Mouse (Mus musculus): ENCODE results near the gene Llgl2. TPM values are rescaled to one million over a fixed set of nuclear protein-coding genes. Genes with fewer than 3 reads are reported as not detected.

Llgl2 gene
- polyA plus RNA-seq, 1 experiment from 2014 or later: 41.1 TPM

- Histone ChIP-seq H3K9me3 (ENCODE audit: control insufficient read depth, low read depth, low read length) (no peaks in the 10 kb centered on the region), H3K4me3 (ENCODE audit: low read depth, low read length) (no peak overlapping the region), H3K4me2 (replicated peaks; ENCODE audit: low read depth, low read length) (no peak overlapping the region), H3K27ac (ENCODE audit: low read length) (no peak overlapping the region), H3K9ac (replicated peaks; ENCODE audit: low read depth, low read length) (no peak overlapping the region), H3K4me1 (ENCODE audit: control insufficient read depth, insufficient read depth, low read length) (no peaks in the 10 kb centered on the region), H3K27me3 (ENCODE audit: control insufficient read depth, insufficient read depth, low read length) (no peaks in the 10 kb centered on the region), H3K36me3 (ENCODE audit: control insufficient read depth, insufficient read depth, low read length) (peaks cover 29% of the 10 kb centered on the region)
- ATAC-seq (ENCODE audit: insufficient number of reproducible peaks, insufficient read depth, low FRiP score, low read depth): no peak
- 68% methylated on average over 6 of the region's 6 CpGs for WGBS
Measured at GRCm38 (mm10) chr11:115786473-115786872, 37.4 kb upstream of the Llgl2 start.

- WGBS: 95% methylated on average over 7 of the region's 7 CpGs
- Histone ChIP-seq H3K4me1 (ENCODE audit: control insufficient read depth, insufficient read depth, low read length) (no peaks in the 10 kb centered on the region), H3K36me3 (ENCODE audit: control insufficient read depth, insufficient read depth, low read length) (peaks cover 48% of the 10 kb centered on the region), H3K9me3 (ENCODE audit: control insufficient read depth, low read depth, low read length) (no peaks in the 10 kb centered on the region), H3K27ac (ENCODE audit: low read length) (no peak overlapping the region), H3K27me3 (ENCODE audit: control insufficient read depth, insufficient read depth, low read length) (no peaks in the 10 kb centered on the region), H3K9ac (replicated peaks; ENCODE audit: low read depth, low read length) (no peak overlapping the region), H3K4me2 (replicated peaks; ENCODE audit: low read depth, low read length) (no peak overlapping the region), H3K4me3 (ENCODE audit: low read depth, low read length) (no peak overlapping the region)
- ATAC-seq (ENCODE audit: insufficient number of reproducible peaks, insufficient read depth, low FRiP score, low read depth): no peak
Measured at GRCm38 (mm10) chr11:115789787-115790186, 34.1 kb upstream of the Llgl2 start.

- no peak overlapping the region for H3K4me2 ChIP-seq (replicated peaks; ENCODE audit: low read depth, low read length)
- no peak overlapping the region for H3K9ac ChIP-seq (replicated peaks; ENCODE audit: low read depth, low read length)
- WGBS: 94% methylated on average over 16 of the region's 16 CpGs
- H3K27me3 ChIP-seq (ENCODE audit: control insufficient read depth, insufficient read depth, low read length): no peaks in the 10 kb centered on the region
- peaks cover 58% of the 10 kb centered on the region for H3K36me3 ChIP-seq (ENCODE audit: control insufficient read depth, insufficient read depth, low read length)
- no peaks in the 10 kb centered on the region for H3K9me3 ChIP-seq (ENCODE audit: control insufficient read depth, low read depth, low read length)
- no peaks in the 10 kb centered on the region for H3K4me1 ChIP-seq (ENCODE audit: control insufficient read depth, insufficient read depth, low read length)
- no peak for ATAC-seq (ENCODE audit: insufficient number of reproducible peaks, insufficient read depth, low FRiP score, low read depth)
- H3K4me3 ChIP-seq (ENCODE audit: low read depth, low read length): no peak overlapping the region
- H3K27ac ChIP-seq (ENCODE audit: low read length): no peak overlapping the region
Measured at GRCm38 (mm10) chr11:115791919-115792318, 31.9 kb upstream of the Llgl2 start.

GRCm38 (mm10) chr11:115792353-115792752 lies 31.5 kb upstream of the Llgl2 start:
- H3K27ac ChIP-seq (ENCODE audit: low read length): no peak overlapping the region
- WGBS: 90% methylated on average over 14 of the region's 14 CpGs
- H3K4me3 ChIP-seq (ENCODE audit: low read depth, low read length): no peak overlapping the region
- no peaks in the 10 kb centered on the region for H3K4me1 ChIP-seq (ENCODE audit: control insufficient read depth, insufficient read depth, low read length)
- no peaks in the 10 kb centered on the region for H3K9me3 ChIP-seq (ENCODE audit: control insufficient read depth, low read depth, low read length)
- H3K9ac ChIP-seq (replicated peaks; ENCODE audit: low read depth, low read length): no peak overlapping the region
- ATAC-seq (ENCODE audit: insufficient number of reproducible peaks, insufficient read depth, low FRiP score, low read depth): no peak
- peaks cover 58% of the 10 kb centered on the region for H3K36me3 ChIP-seq (ENCODE audit: control insufficient read depth, insufficient read depth, low read length)
- H3K4me2 ChIP-seq (replicated peaks; ENCODE audit: low read depth, low read length): no peak overlapping the region
- no peaks in the 10 kb centered on the region for H3K27me3 ChIP-seq (ENCODE audit: control insufficient read depth, insufficient read depth, low read length)

- ATAC-seq (ENCODE audit: insufficient number of reproducible peaks, insufficient read depth, low FRiP score, low read depth): no peak
- H3K27ac ChIP-seq (ENCODE audit: low read length): no peak overlapping the region
- 79% methylated on average over 15 of the region's 15 CpGs for WGBS
Measured at GRCm38 (mm10) chr11:115796898-115797297, 27.0 kb upstream of the Llgl2 start.

GRCm38 (mm10) chr11:115797665-115798064 lies 26.2 kb upstream of the Llgl2 start:
- Histone ChIP-seq H3K36me3 (ENCODE audit: control insufficient read depth, insufficient read depth, low read length) (peaks cover 77% of the 10 kb centered on the region), H3K4me1 (ENCODE audit: control insufficient read depth, insufficient read depth, low read length) (no peaks in the 10 kb centered on the region), H3K27ac (ENCODE audit: low read length) (no peak overlapping the region; the same call in 1 of the 2 replicates), H3K9ac (replicated peaks; ENCODE audit: low read depth, low read length) (no peak overlapping the region), H3K4me2 (replicated peaks; ENCODE audit: low read depth, low read length) (no peak overlapping the region), H3K27me3 (ENCODE audit: control insufficient read depth, insufficient read depth, low read length) (no peaks in the 10 kb centered on the region), H3K9me3 (ENCODE audit: control insufficient read depth, low read depth, low read length) (no peaks in the 10 kb centered on the region), H3K4me3 (ENCODE audit: low read depth, low read length) (no peak overlapping the region)
- 82% methylated on average over 9 of the region's 9 CpGs for WGBS
- no peak for ATAC-seq (ENCODE audit: insufficient number of reproducible peaks, insufficient read depth, low FRiP score, low read depth)

More at GRCm38 (mm10) chr11:115796898-115797297, 27.0 kb upstream of the Llgl2 start:
- Histone ChIP-seq H3K36me3 (ENCODE audit: control insufficient read depth, insufficient read depth, low read length) (peaks cover 77% of the 10 kb centered on the region), H3K4me1 (ENCODE audit: control insufficient read depth, insufficient read depth, low read length) (no peaks in the 10 kb centered on the region), H3K9me3 (ENCODE audit: control insufficient read depth, low read depth, low read length) (no peaks in the 10 kb centered on the region), H3K27me3 (ENCODE audit: control insufficient read depth, insufficient read depth, low read length) (no peaks in the 10 kb centered on the region), H3K9ac (replicated peaks; ENCODE audit: low read depth, low read length) (no peak overlapping the region), H3K4me2 (replicated peaks; ENCODE audit: low read depth, low read length) (no peak overlapping the region), H3K4me3 (ENCODE audit: low read depth, low read length) (no peak overlapping the region)

GRCm38 (mm10) chr11:115800981-115801380 lies 22.9 kb upstream of the Llgl2 start:
- Histone ChIP-seq H3K4me3 (ENCODE audit: low read depth, low read length) (no peak overlapping the region), H3K9me3 (ENCODE audit: control insufficient read depth, low read depth, low read length) (no peaks in the 10 kb centered on the region), H3K27me3 (ENCODE audit: control insufficient read depth, insufficient read depth, low read length) (no peaks in the 10 kb centered on the region), H3K4me2 (replicated peaks; ENCODE audit: low read depth, low read length) (no peak overlapping the region), H3K27ac (ENCODE audit: low read length) (no peak overlapping the region), H3K36me3 (ENCODE audit: control insufficient read depth, insufficient read depth, low read length) (peaks cover 88% of the 10 kb centered on the region), H3K4me1 (ENCODE audit: control insufficient read depth, insufficient read depth, low read length) (no peaks in the 10 kb centered on the region), H3K9ac (replicated peaks; ENCODE audit: low read depth, low read length) (no peak overlapping the region)
- 89% methylated on average over 18 of the region's 18 CpGs for WGBS
- no peak for ATAC-seq (ENCODE audit: insufficient number of reproducible peaks, insufficient read depth, low FRiP score, low read depth)

GRCm38 (mm10) chr11:115803072-115803709 lies 20.7 kb upstream of the Llgl2 start:
- WGBS: 91% methylated on average over 24 of the region's 24 CpGs
- H3K36me3 ChIP-seq (ENCODE audit: control insufficient read depth, insufficient read depth, low read length): peaks cover 80% of the 10 kb centered on the region
- no peak for ATAC-seq (ENCODE audit: insufficient number of reproducible peaks, insufficient read depth, low FRiP score, low read depth)

GRCm38 (mm10) chr11:115805005-115805404 lies 18.8 kb upstream of the Llgl2 start:
- WGBS: 92% methylated on average over 7 of the region's 7 CpGs
- Histone ChIP-seq H3K4me3 (ENCODE audit: low read depth, low read length) (no peak overlapping the region), H3K27ac (ENCODE audit: low read length) (no peak overlapping the region), H3K27me3 (ENCODE audit: control insufficient read depth, insufficient read depth, low read length) (no peaks in the 10 kb centered on the region), H3K4me1 (ENCODE audit: control insufficient read depth, insufficient read depth, low read length) (peaks cover 20% of the 10 kb centered on the region), H3K9ac (replicated peaks; ENCODE audit: low read depth, low read length) (no peak overlapping the region), H3K4me2 (replicated peaks; ENCODE audit: low read depth, low read length) (no peak overlapping the region), H3K36me3 (ENCODE audit: control insufficient read depth, insufficient read depth, low read length) (peaks cover 63% of the 10 kb centered on the region), H3K9me3 (ENCODE audit: control insufficient read depth, low read depth, low read length) (no peaks in the 10 kb centered on the region)
- ATAC-seq (ENCODE audit: insufficient number of reproducible peaks, insufficient read depth, low FRiP score, low read depth): no peak

More at GRCm38 (mm10) chr11:115803072-115803709, 20.7 kb upstream of the Llgl2 start:
- Histone ChIP-seq H3K27ac (ENCODE audit: low read length) (no peak overlapping the region), H3K9me3 (ENCODE audit: control insufficient read depth, low read depth, low read length) (no peaks in the 10 kb centered on the region), H3K4me2 (replicated peaks; ENCODE audit: low read depth, low read length) (no peak overlapping the region), H3K27me3 (ENCODE audit: control insufficient read depth, insufficient read depth, low read length) (no peaks in the 10 kb centered on the region), H3K4me1 (ENCODE audit: control insufficient read depth, insufficient read depth, low read length) (peaks cover 2% of the 10 kb centered on the region; the same call in 1 of the 2 replicates), H3K4me3 (ENCODE audit: low read depth, low read length) (no peak overlapping the region), H3K9ac (replicated peaks; ENCODE audit: low read depth, low read length) (no peak overlapping the region)
